In genomic region chr17:8960386-8960785, GRCm38 (mm10) we compare ENCODE assay signal across 25 mouse cellular contexts. TPM values are rescaled to one million over a fixed set of nuclear protein-coding genes. Genes with fewer than 3 reads are reported as not detected.
"Had no signal": no experiment of that assay in that cellular context is flagged by ENCODE, and none has a peak within 500 bp of the region (broad histone marks: within the 10 kb centered on the region; RNA-seq: fewer than 3 reads in every experiment).

No protein-coding gene starts in this region.

- H3K4me3 ChIP-seq: embryonic facial prominence, embryonic 10.5 days; embryonic facial prominence, embryonic 12.5 days; embryonic facial prominence, embryonic 13.5 days; embryonic facial prominence, embryonic 15.5 days; erythroblast, embryonic 14.5 days; forebrain, embryonic 10.5 days; forebrain, embryonic 12.5 days; forebrain, embryonic 13.5 days; forebrain, embryonic 15.5 days; gastrocnemius, adult 2 months; heart, adult 2 months had no signal

- H3K27me3 ChIP-seq: embryonic facial prominence, embryonic 12.5 days; embryonic facial prominence, embryonic 13.5 days; embryonic facial prominence, embryonic 15.5 days; forebrain, embryonic 12.5 days; forebrain, embryonic 13.5 days; forebrain, embryonic 15.5 days had no signal

- ATAC-seq: forebrain, postnatal 0 days had no signal

- H3K27ac ChIP-seq: embryonic facial prominence, embryonic 10.5 days; embryonic facial prominence, embryonic 12.5 days; embryonic facial prominence, embryonic 13.5 days; embryonic facial prominence, embryonic 15.5 days; forebrain, embryonic 10.5 days; forebrain, embryonic 12.5 days; forebrain, embryonic 15.5 days; gastrocnemius, adult 2 months; heart, adult 2 months had no signal

- H3K36me3 ChIP-seq: embryonic facial prominence, embryonic 10.5 days; embryonic facial prominence, embryonic 12.5 days; embryonic facial prominence, embryonic 13.5 days; embryonic facial prominence, embryonic 15.5 days; forebrain, embryonic 10.5 days; forebrain, embryonic 12.5 days had no signal

- H3K4me2 ChIP-seq: embryonic facial prominence, embryonic 12.5 days; embryonic facial prominence, embryonic 13.5 days; embryonic facial prominence, embryonic 15.5 days; forebrain, embryonic 12.5 days; forebrain, embryonic 13.5 days; forebrain, embryonic 15.5 days had no signal

- H3K4me1 ChIP-seq: embryonic facial prominence, embryonic 10.5 days; embryonic facial prominence, embryonic 12.5 days; embryonic facial prominence, embryonic 13.5 days; embryonic facial prominence, embryonic 15.5 days had no signal

- H3K9ac ChIP-seq: embryonic facial prominence, embryonic 12.5 days; embryonic facial prominence, embryonic 13.5 days; embryonic facial prominence, embryonic 15.5 days; forebrain, embryonic 12.5 days; forebrain, embryonic 13.5 days; forebrain, embryonic 15.5 days; forebrain, postnatal 0 days had no signal

- H3K9me3 ChIP-seq: embryonic facial prominence, embryonic 10.5 days; embryonic facial prominence, embryonic 12.5 days; embryonic facial prominence, embryonic 13.5 days; embryonic facial prominence, embryonic 15.5 days; forebrain, embryonic 10.5 days; forebrain, embryonic 12.5 days; forebrain, embryonic 13.5 days; forebrain, embryonic 15.5 days had no signal

- DNase-seq: cerebellum, adult 9-10 months; cerebellum, adult 9-11 months; cerebellum, postnatal 10 days; cerebellum, postnatal 14 days; cerebellum, postnatal 25 days; cerebellum, postnatal 36 days; embryo, embryonic 11 days; forebrain, postnatal 0 days; gastrocnemius, adult 2 months; gastrocnemius, postnatal 10 days; gastrocnemius, postnatal 14 days; gastrocnemius, postnatal 25 days; gastrocnemius, postnatal 36 days; heart, adult 11 months; heart, adult 18-20 months; heart, adult 2 months had no signal

RNA-seq across cellular contexts. Expression of gene 1700010I14Rik, which starts 27.7 kb away (rescaled TPM):
- polyA plus RNA-seq: erythroblast, embryonic 14.5 days had no signal
